Mouse (Mus musculus): ENCODE data around the gene Endov.

The Endov gene

GRCm38 (mm10) chr11:119519387-119519786 is 28.2 kb downstream of the Endov start:
- DNase-seq (ENCODE audit: low spot score), result no peak

GRCm38 (mm10) chr11:119520005-119520712 is 29.0 kb downstream of the Endov start:
- no peak for DNase-seq (ENCODE audit: low spot score)

GRCm38 (mm10) chr11:119520713-119521063 is 29.5 kb downstream of the Endov start:
- no peak for DNase-seq (ENCODE audit: low spot score)

DNA sequence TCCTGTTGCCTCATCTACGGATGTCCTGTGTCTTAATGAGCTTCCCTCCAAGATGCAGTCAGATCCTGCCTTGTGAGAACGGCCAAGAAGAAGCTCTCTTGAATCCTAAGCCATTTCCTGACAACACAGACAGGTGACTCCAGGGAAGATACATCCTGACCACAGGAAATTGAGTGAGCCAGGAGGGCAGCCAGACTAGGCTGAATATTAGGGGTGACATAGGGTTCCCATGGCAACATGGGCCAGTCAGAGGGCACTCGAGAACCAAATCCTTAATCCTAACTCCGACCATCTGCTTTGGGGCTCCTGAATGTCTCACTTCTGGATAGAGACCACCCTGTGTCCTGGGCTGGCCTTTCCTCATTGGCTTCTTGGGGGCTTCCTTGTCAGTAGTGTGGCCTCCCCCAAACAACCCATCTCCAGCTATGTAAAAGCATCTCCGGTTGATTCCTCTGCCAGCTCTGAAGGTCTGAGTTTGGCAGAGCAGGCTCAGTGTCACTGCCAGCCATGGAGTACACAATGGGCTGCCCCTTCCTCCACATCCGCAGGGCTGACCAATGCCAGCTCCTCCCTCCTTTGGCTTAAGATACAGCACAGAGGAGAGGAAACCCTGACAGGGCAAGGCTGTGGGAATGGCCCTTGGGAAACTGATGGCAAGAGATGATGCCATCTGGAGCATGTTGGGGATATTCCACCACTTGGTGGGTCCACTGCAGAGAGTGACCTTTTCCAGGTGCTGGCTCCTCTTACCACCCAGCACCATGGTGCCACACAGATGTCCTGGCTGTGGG is 31.0 kb downstream of the Endov start:
- DNase-seq (ENCODE audit: low spot score), result no peak

DNA sequence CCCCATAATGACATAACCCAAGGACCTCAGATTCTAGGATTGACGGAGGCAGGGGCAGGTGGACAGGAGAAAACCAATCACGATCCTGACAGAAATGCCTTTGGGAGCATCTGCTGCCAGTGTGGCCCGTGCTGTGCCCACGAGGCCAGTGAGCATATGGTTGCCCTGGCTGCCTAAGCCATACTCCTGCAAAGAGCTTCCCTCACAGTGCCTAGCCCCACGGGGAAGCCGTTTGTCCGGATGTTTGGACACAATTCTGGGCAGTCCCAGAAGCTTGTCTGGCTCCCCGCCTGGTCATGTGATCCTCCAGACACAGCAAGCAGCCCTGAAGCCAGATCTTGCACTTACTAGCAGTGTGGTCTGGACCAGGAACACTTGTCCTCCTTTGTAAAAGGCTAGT is 31.6 kb downstream of the Endov start:
- no peak for DNase-seq (ENCODE audit: low spot score)

GRCm38 (mm10) chr11:119523392-119523791 is 32.2 kb downstream of the Endov start:
- no peak for DNase-seq (ENCODE audit: low spot score)

GRCm38 (mm10) chr11:119524545-119524949 is 33.4 kb downstream of the Endov start:
- peak; percentile 93 for DNase-seq (ENCODE audit: low spot score)

DNA sequence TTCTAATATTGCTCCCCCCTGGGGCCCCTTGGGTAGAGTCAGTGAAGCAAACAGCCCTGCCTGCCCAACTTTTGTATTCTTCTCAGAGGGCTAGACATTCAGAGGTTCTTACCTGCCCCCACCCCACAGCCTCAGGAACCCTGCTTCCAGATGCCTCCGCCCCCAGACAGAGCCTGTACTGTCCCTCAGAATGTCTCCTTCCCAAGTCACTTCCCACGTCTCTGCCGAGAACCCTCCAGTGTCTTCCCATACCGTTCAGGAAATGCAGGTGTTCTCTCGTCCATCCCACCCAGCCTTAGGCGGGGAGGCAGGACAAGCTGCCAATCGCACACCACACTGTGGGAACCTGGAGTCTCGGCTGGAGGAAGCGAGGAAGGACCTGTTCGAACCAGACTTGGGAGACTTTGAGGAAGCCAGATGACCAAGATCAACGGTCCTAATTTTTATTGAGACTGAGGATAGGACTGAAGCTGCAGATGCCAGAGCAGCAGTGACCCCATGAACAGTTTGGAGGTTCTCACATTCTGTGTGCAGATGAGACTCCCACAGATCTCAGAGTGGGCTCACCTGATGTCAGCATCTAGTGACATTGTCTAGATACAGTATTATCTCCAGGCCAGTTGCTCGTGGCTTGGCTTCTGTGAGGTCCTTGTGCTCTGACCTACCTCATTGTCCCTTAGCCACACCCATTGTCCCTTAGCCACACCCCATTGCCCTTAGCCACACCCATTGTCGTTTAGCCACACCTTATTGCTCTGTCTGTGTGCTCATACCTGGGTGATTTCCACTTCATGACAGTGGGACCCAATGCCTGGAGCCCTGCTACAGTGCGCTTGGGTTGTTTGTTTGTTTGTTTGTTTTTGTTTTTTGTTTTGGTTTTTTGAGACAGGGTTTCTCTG is 35.2 kb downstream of the Endov start:
- DNase-seq (ENCODE audit: low spot score), result no peak

DNA sequence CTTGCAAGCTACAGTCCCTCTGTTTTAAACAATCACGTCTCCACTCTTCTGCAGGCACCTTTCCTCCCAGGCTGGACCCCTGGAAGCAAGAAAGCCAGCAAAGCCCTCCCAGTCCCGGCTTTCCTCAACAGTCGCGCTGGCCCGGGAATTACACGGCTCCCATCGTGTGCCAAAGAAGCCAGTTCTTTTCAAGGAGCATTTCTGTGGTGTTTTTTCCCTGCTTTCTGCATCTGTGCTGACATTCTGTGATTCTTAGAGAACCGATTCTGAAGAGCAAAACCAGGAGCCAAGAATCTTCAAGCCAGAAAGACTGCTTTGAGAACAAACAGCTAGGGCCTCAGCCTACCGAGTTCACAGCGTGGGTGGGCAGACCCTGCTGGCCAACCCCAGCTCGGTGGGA is 37.8 kb downstream of the Endov start:
- DNase-seq (ENCODE audit: low spot score), result no peak

GRCm38 (mm10) chr11:119532460-119532859 is 41.3 kb downstream of the Endov start:
- DNase-seq (ENCODE audit: low spot score), result no peak

DNA sequence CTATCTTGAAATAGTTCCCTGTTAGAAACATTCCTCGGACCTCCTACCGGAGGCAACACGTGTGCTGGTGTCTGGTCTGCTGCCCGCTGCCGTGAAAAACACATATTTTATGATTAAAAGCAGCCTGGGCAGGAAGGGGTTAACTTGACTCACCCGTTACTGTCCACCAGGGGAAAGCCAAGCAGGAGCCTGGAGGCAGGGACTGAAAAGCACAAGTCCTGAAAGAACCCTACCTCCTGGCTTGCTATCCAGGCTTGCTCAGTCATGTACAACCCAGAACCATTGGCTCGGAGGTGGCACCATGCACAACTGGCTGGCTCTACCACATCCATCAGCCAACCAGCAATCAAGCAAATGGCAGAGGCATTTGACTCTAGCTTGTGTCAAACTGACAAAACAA is 42.6 kb downstream of the Endov start:
- DNase-seq (ENCODE audit: low spot score), result no peak

DNA sequence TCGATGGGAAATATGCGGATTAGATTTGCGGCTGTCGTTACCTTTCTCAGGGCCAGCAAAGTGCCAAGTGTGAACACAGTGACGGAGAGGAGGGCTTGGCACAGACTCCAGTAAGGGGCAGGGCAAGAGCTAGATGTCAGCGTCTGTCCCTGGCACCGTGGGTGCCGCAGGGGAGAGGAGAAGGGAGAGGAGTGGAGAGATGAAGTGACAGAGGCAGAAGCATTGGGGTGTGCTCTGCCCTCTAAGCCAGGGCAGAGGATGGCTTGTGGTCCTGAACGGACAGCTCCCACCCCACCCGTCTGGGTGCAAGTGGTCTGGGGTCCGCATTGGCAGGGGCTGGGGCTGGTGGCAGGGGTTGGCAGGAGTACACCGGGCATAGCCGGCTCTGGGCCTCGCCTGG is 48.8 kb downstream of the Endov start:
- DNase-seq (ENCODE audit: low spot score), result no peak

- no peak for DNase-seq (ENCODE audit: low spot score)
Measured at GRCm38 (mm10) chr11:119540560-119540959, 49.4 kb downstream of the Endov start.

DNA sequence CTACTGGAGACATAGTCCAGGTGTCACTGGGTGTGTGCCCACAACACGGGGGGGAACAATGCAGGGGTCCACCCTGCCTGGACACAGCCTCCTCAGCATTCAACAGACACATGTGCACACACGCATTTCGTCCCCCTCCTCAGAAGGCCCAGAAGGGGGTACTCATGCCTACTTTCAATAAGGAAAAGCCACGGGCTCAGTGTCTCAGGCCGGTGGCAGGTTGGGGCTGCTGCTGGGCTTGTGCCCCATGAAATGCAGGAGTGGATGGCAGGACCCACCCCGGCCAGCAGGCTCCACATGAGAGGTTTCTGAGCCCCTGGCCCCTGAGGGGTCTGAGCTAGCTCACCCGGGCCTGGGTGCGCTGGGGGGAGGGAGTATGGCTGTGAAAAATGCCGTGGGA is 49.9 kb downstream of the Endov start:
- no peak for DNase-seq (ENCODE audit: low spot score)

GRCm38 (mm10) chr11:119542371-119542770 is 51.2 kb downstream of the Endov start:
- no peak for DNase-seq (ENCODE audit: low spot score)

DNA sequence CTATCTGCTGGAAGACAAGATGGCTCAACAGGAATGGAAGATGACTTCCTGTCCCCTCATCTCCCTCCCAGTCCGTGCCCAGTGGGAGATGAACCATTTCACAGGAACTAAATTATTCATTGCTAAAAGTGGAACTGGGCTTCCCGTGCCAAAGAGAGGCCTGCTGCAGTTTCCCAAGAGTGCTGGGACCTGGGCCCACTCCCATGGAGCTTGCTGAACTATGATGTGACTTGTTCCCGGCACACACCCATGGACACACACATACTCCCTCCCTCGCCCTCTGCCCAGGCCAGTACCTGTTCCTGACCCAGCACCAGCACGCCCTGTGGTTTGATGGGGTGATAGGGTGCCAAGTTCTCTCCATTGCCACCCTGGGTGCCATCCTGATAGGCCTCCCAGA is 51.7 kb downstream of the Endov start:
- no peak for DNase-seq (ENCODE audit: low spot score)

- DNase-seq (ENCODE audit: low spot score), result no peak
Measured at GRCm38 (mm10) chr11:119543816-119544517, 52.8 kb downstream of the Endov start.

GRCm38 (mm10) chr11:119544518-119545105 is 53.5 kb downstream of the Endov start:
- DNase-seq (ENCODE audit: low spot score), result no peak

DNA sequence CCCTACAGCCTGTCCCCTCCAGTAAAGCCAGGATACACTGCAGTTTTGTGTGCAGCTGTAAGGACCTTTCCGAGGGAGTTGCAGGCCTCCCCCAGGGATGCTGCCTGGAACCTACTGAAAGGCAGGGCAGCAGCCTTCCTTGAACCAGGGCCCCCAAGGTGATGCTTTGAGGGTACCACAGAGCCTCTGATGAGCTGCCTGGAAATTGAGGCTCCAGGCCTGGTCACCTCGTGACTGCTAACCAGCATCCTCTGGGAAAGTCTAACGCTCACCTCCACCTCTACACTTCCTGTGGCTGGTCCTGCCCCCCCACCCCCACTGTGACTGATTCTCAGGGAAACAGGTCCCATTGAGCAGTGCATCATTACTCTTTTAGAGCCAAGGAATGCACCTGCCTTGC is 54.1 kb downstream of the Endov start:
- no peak for DNase-seq (ENCODE audit: low spot score)

- DNase-seq (ENCODE audit: low spot score), result no peak
Measured at GRCm38 (mm10) chr11:119545741-119546495, 54.8 kb downstream of the Endov start.
